In genomic region chr13:99411761-99412160, GRCm38 (mm10) we compare ENCODE assay signal across 14 mouse cellular contexts.
DNase-seq lines count a peak whose midpoint lies in the region; ATAC-seq and TF ChIP-seq lines count a peak whose summit lies in the region.
"Had no signal": no experiment of that assay in that cellular context is flagged by ENCODE, and none has a peak within 500 bp of the region (broad histone marks: within the 10 kb centered on the region; RNA-seq: fewer than 3 reads in every experiment).

No protein-coding gene starts in this region.

- no peak overlapping the region for H3K9ac ChIP-seq in heart, postnatal 0 days (replicated peaks; ENCODE audit: low read depth, low read length)
- H3K9ac ChIP-seq in stomach, embryonic 15.5 days: no peak overlapping the region
- H3K9ac ChIP-seq in stomach, postnatal 0 days (ENCODE audit: low read length): no peak overlapping the region
- H3K9ac ChIP-seq: forebrain, postnatal 0 days had no signal

- TF ChIP-seq EP300 in heart, postnatal 0 days (IDR thresholded peaks at IDR 0.05; ENCODE audit: low read depth): no peak
- no peak for TF ChIP-seq EP300 in stomach, postnatal 0 days (optimal IDR thresholded peaks at IDR 0.05)

- TF ChIP-seq POLR2A in thymus, adult 2 months (IDR thresholded peaks at IDR 0.05; ENCODE audit: control insufficient read depth, extremely low read depth, insufficient read depth, low read length, poor library complexity): no peak

- WGBS in heart, postnatal 0 days: 65% methylated on average over 3 of the region's 3 CpGs
- 88% methylated on average over 3 of the region's 3 CpGs for WGBS in stomach, embryonic 15.5 days
- 89% methylated on average over 3 of the region's 3 CpGs for WGBS in stomach, postnatal 0 days
- 98% methylated on average over 3 of the region's 3 CpGs for WGBS in thymus, adult 2 months

- TF ChIP-seq CTCF in heart, postnatal 0 days (IDR thresholded peaks at IDR 0.05; ENCODE audit: low read depth): no peak
- no peak for TF ChIP-seq CTCF in stomach, postnatal 0 days (IDR thresholded peaks at IDR 0.05; ENCODE audit: low read depth)
- no peak for TF ChIP-seq CTCF in thymus, adult 2 months (IDR thresholded peaks at IDR 0.05; ENCODE audit: borderline replicate concordance, control insufficient read depth, extremely low read depth, insufficient read depth, low read length, poor library complexity)

- H3K36me3 ChIP-seq in heart, postnatal 0 days (replicated peaks; ENCODE audit: control insufficient read depth, insufficient read depth, low read length): peaks cover 67% of the 10 kb centered on the region
- H3K36me3 ChIP-seq in stomach, embryonic 15.5 days: peaks cover 10% of the 10 kb centered on the region
- peaks cover 6% of the 10 kb centered on the region; the same call in 1 of the 2 replicates for H3K36me3 ChIP-seq in stomach, postnatal 0 days (ENCODE audit: control insufficient read depth, insufficient read depth, low read length)
- H3K36me3 ChIP-seq in thymus, adult 2 months (ENCODE audit: control insufficient read depth, insufficient read depth, low read length): no peaks in the 10 kb centered on the region

- no peak for ATAC-seq in heart, postnatal 0 days (ENCODE audit: insufficient read depth, low read depth)
- ATAC-seq in stomach, embryonic 15.5 days (ENCODE audit: insufficient read depth, low FRiP score, low read depth): no peak
- no peak for ATAC-seq in stomach, postnatal 0 days (ENCODE audit: low FRiP score, low TSS enrichment)
- ATAC-seq: forebrain, postnatal 0 days had no signal

- peak overlapping the region; percentile 89 for H3K27ac ChIP-seq in heart, postnatal 0 days (ENCODE audit: low read depth)
- H3K27ac ChIP-seq in stomach, embryonic 15.5 days: 0 out of 2 replicates have a peak overlapping the region, but pooled peaks have one; percentile 60
- no peak overlapping the region; the same call in 1 of the 2 replicates for H3K27ac ChIP-seq in stomach, postnatal 0 days (replicated peaks)
- no peak overlapping the region for H3K27ac ChIP-seq in thymus, adult 2 months (ENCODE audit: control insufficient read depth, insufficient read depth, low read length)

- H3K4me3 ChIP-seq in heart, postnatal 0 days (ENCODE audit: low read depth, low read length): peak overlapping the region; percentile 8
- H3K4me3 ChIP-seq in stomach, embryonic 15.5 days (replicated peaks): no peak overlapping the region
- no peak overlapping the region for H3K4me3 ChIP-seq in stomach, postnatal 0 days (ENCODE audit: low read depth, low read length)
- no peak overlapping the region for H3K4me3 ChIP-seq in thymus, adult 2 months (ENCODE audit: control insufficient read depth, insufficient read depth, low read length)

- no peaks in the 10 kb centered on the region for H3K4me1 ChIP-seq in heart, postnatal 0 days (ENCODE audit: control insufficient read depth, insufficient read depth)
- H3K4me1 ChIP-seq in stomach, embryonic 15.5 days: peaks cover 9% of the 10 kb centered on the region; the same call in 1 of the 2 replicates
- H3K4me1 ChIP-seq in stomach, postnatal 0 days (replicated peaks; ENCODE audit: control insufficient read depth, insufficient read depth): no peaks in the 10 kb centered on the region
- H3K4me1 ChIP-seq in thymus, adult 2 months (replicated peaks; ENCODE audit: control insufficient read depth, insufficient read depth, low read length): peaks cover 33% of the 10 kb centered on the region

- H3K4me2 ChIP-seq in heart, postnatal 0 days (ENCODE audit: low read depth, low read length): peak overlapping the region; percentile 37
- H3K4me2 ChIP-seq in stomach, embryonic 15.5 days: no peak overlapping the region
- no peak overlapping the region for H3K4me2 ChIP-seq in stomach, postnatal 0 days (replicated peaks; ENCODE audit: low read depth)

- no peaks in the 10 kb centered on the region for H3K9me3 ChIP-seq in heart, postnatal 0 days (replicated peaks; ENCODE audit: control insufficient read depth, low read length)
- H3K9me3 ChIP-seq in stomach, embryonic 15.5 days: no peaks in the 10 kb centered on the region
- no peaks in the 10 kb centered on the region for H3K9me3 ChIP-seq in stomach, postnatal 0 days (ENCODE audit: control insufficient read depth, low read length)
- H3K9me3 ChIP-seq: megakaryocyte, embryonic 14.5 days had no signal

- no peak for DNase-seq in heart, postnatal 0 days (ENCODE audit: low spot score)
- no peak for DNase-seq in heart, postnatal 4 days
- no peak for DNase-seq in stomach, postnatal 0 days (ENCODE audit: low spot score)
- DNase-seq in cerebellum, adult 9-10 months: peak; percentile 55
- no peak for DNase-seq in gastrocnemius, postnatal 25 days
- DNase-seq in thymus, adult 2 months: no peak
- DNase-seq: forebrain, postnatal 0 days; heart, postnatal 10 days; kidney, adult 8-10 months; lung, adult 18-20 months; spleen, adult 18-20 months; thymus, postnatal 14 days had no signal

- no peaks in the 10 kb centered on the region for H3K27me3 ChIP-seq in heart, postnatal 0 days (ENCODE audit: control insufficient read depth, insufficient read depth, low read length)
- no peaks in the 10 kb centered on the region for H3K27me3 ChIP-seq in stomach, embryonic 15.5 days (replicated peaks)
- H3K27me3 ChIP-seq in stomach, postnatal 0 days (ENCODE audit: control insufficient read depth, insufficient read depth, low read length): no peaks in the 10 kb centered on the region
- no peaks in the 10 kb centered on the region for H3K27me3 ChIP-seq in thymus, adult 2 months (ENCODE audit: control insufficient read depth, insufficient read depth, low read length)
- H3K27me3 ChIP-seq: megakaryocyte, embryonic 14.5 days had no signal

Comparison
In these comparisons a context has a peak if more than half of its experiments do, and no peak if none do; other contexts are left out.
1. H3K27ac ChIP-seq: peak in heart, postnatal 0 days (single experiment) and stomach, embryonic 15.5 days (single experiment); none in stomach, postnatal 0 days (single experiment) and thymus, adult 2 months (single experiment).